Mouse (Mus musculus) lung, adult 2 months (tissue): ENCODE measurements around the gene Tcea2.

ENCODE experiments used
- CTCF ChIP-seq: fragments of 200-500 bp; IDR thresholded peaks from 2 replicates; pipeline ENCODE4 v1.5.1; 2011; ENCODE audit warnings: mild to moderate bottlenecking, low read length, control low read depth; ENCODE audit not compliant: insufficient read depth
- POLR2A ChIP-seq: fragments of 200-500 bp; IDR thresholded peaks from 2 replicates; pipeline ENCODE4 v1.6.1; 2011; ENCODE audit warnings: low read depth, mild to moderate bottlenecking, control low read depth, low read length, borderline replicate concordance; ENCODE audit errors: extremely low read depth

DNA sequence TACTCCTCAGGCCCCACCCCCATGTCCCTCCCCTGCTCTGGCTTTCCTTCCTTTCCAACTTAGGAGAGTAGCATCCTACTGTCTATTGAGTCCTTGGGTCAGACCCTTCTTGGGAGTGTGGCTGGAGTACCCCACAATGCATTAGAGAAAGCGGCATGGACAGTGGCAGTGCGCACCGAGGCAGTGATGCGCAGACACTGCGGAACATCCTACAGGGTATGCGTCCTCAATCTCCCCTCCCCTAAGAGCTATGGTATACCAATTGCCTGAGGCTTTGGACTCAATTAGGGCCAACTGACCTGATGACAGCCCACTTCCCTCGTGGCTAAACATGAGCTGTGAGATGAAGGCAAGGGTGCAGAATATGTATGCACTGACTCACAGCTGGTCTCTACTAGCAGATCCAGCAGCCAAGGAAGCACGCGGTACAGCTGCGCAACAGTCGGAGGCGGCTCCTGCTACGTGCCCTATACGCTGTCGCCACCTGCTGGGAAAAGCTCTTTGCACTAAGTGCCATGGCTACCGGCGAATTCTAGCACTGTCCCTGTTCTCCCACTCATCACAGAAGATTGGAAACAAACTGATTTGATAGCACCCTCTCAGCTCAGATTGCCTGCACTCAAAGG lies 21.1 kb upstream of the Tcea2 start:
- peak; percentile 57 for TF ChIP-seq CTCF
- TF ChIP-seq POLR2A = no peak
